Mouse (Mus musculus) forebrain, embryonic 11.5 days (tissue): ENCODE results near the gene Ppp1r12b. TPM values are rescaled to one million over a fixed set of nuclear protein-coding genes. Genes with fewer than 3 reads are reported as not detected.
A peak's percentile ranks its signal among the peaks of the same experiment; 100 is the strongest.

Experiments
- ATAC-seq: fragments of 200-750 bp; cut with Nextera tagmentation; replicated peaks from 2 replicates; pipeline ENCODE4 v1.8.0; 2017; ENCODE audit warnings: moderate TSS enrichment; ENCODE audit not compliant: low FRiP score
- DNase-seq: peaks from one replicate; pipeline ENCODE4 v3.0.0-alpha.2; 2017; ENCODE audit warnings: low spot score
- H3K27ac ChIP-seq: fragments of 300-500 bp; sonication (generic); 2 replicates; pipeline ENCODE4 v1.5.1; 2014; ENCODE audit warnings: low read depth, low read length
- H3K27me3 ChIP-seq: fragments of 300-500 bp; sonication (generic); 2 replicates; pipeline ENCODE4 v1.6.1; 2014; ENCODE audit warnings: mild to moderate bottlenecking, low read length, mixed read lengths; ENCODE audit not compliant: control insufficient read depth, insufficient read depth
- H3K36me3 ChIP-seq: fragments of 300-500 bp; sonication (generic); 2 replicates; pipeline ENCODE4 v1.6.1; 2014; ENCODE audit warnings: mild to moderate bottlenecking, low read length, moderate library complexity, mixed read lengths; ENCODE audit not compliant: control insufficient read depth, insufficient read depth
- H3K4me1 ChIP-seq: fragments of 300-500 bp; sonication (generic); replicated peaks from 2 replicates; pipeline ENCODE4 v1.6.1; 2014; ENCODE audit warnings: low read length, mixed read lengths; ENCODE audit not compliant: control insufficient read depth, insufficient read depth
- H3K4me2 ChIP-seq: fragments of 300-500 bp; sonication (generic); 2 replicates; pipeline ENCODE4 v1.6.1; 2014; ENCODE audit warnings: low read depth, mild to moderate bottlenecking, low read length, moderate library complexity, mixed read lengths; ENCODE audit not compliant: severe bottlenecking
- H3K4me3 ChIP-seq: fragments of 300-500 bp; sonication (generic); 2 replicates; pipeline ENCODE4 v1.5.1; 2014; ENCODE audit warnings: low read depth, low read length
- H3K9ac ChIP-seq: fragments of 300-500 bp; sonication (generic); 2 replicates; pipeline ENCODE4 v1.6.1; 2014; ENCODE audit warnings: low read length
- H3K9me3 ChIP-seq: fragments of 300-500 bp; sonication (generic); 2 replicates; pipeline ENCODE4 v1.6.1; 2016; ENCODE audit warnings: low read length, mixed read lengths; ENCODE audit not compliant: control insufficient read depth
- WGBS: fragments of 180-500 bp; shearing (Covaris S2); extraction: QIAGEN DNeasy Blood & Tissue Kit; methylation state at CpG from one replicate; pipeline ENCODE4 v1.1.7; 2014; 5-methylcytosine and 5-hydroxymethylcytosine counted together
- polyA plus RNA-seq: library from polyadenylated mRNA; unstranded; fragments of >200 nt; fragmentation: Nextera tagmentation; extraction: Ambion mirVana; gene quantifications from 2 replicates; pipeline ENCODE4 v1.2.1, GENCODE M21; 2014

The Ppp1r12b gene
- polyA plus RNA-seq, 1 experiment from 2014 or later, result 12.2 TPM

GRCm38 (mm10) chr1:134715092-134715491, 240.7 kb downstream of the Ppp1r12b start:
- peaks cover 6% of the 10 kb centered on the region; the same call in 1 of the 2 replicates for H3K27me3 ChIP-seq

GRCm38 (mm10) chr1:134714166-134714565, 241.6 kb downstream of the Ppp1r12b start:
- peaks cover 21% of the 10 kb centered on the region for H3K4me1 ChIP-seq
- ATAC-seq (no peak), DNase-seq (no peak)
- H3K9me3 ChIP-seq, result no peaks in the 10 kb centered on the region
- H3K27me3 ChIP-seq, result peaks cover 11% of the 10 kb centered on the region
- H3K4me3 ChIP-seq, result no peak overlapping the region
- no peaks in the 10 kb centered on the region for H3K36me3 ChIP-seq
- 50% methylated on average over 8 of the region's 8 CpGs for WGBS
- no peak overlapping the region for H3K4me2 ChIP-seq
- H3K9ac ChIP-seq, result no peak overlapping the region
- peak overlapping the region; percentile 50 for H3K27ac ChIP-seq

More at GRCm38 (mm10) chr1:134715092-134715491, 240.7 kb downstream of the Ppp1r12b start:
- H3K4me2 ChIP-seq, result no peak overlapping the region
- H3K36me3 ChIP-seq, result no peaks in the 10 kb centered on the region
- H3K27ac ChIP-seq, result no peak overlapping the region
- ATAC-seq (no peak), DNase-seq (no peak)
- 68% methylated on average over 5 of the region's 5 CpGs for WGBS
- no peak overlapping the region for H3K9ac ChIP-seq
- H3K9me3 ChIP-seq, result no peaks in the 10 kb centered on the region
- peaks cover 17% of the 10 kb centered on the region for H3K4me1 ChIP-seq
- no peak overlapping the region for H3K4me3 ChIP-seq

- ATAC-seq, result peak; percentile 59
- no peak overlapping the region for H3K4me3 ChIP-seq
- H3K4me2 ChIP-seq, result no peak overlapping the region
- WGBS, result 2% methylated on average over 11 of the region's 11 CpGs
- no peak overlapping the region; the same call in 1 of the 2 replicates for H3K9ac ChIP-seq
- peaks cover 13% of the 10 kb centered on the region for H3K27me3 ChIP-seq
- H3K9me3 ChIP-seq, result no peaks in the 10 kb centered on the region
- peak overlapping the region; percentile 50 for H3K27ac ChIP-seq
- H3K36me3 ChIP-seq, result no peaks in the 10 kb centered on the region
- peaks cover 24% of the 10 kb centered on the region for H3K4me1 ChIP-seq
- no peak for DNase-seq
These were observed 242.2 kb downstream of the Ppp1r12b start for GRCm38 (mm10) chr1:134713421-134713969.

GRCm38 (mm10) chr1:134712781-134713299, 242.9 kb downstream of the Ppp1r12b start:
- Histone ChIP-seq H3K36me3 (no peaks in the 10 kb centered on the region), H3K27me3 (peaks cover 18% of the 10 kb centered on the region), H3K9ac (no peak overlapping the region), H3K4me1 (peaks cover 26% of the 10 kb centered on the region), H3K4me3 (no peak overlapping the region), H3K9me3 (no peaks in the 10 kb centered on the region), H3K4me2 (no peak overlapping the region), H3K27ac (peak overlapping the region; percentile 50; the same call in 1 of the 2 replicates)
- DNase-seq (no peak), ATAC-seq (no peak)
- WGBS, result 77% methylated on average over 9 of the region's 9 CpGs

- ATAC-seq (no peak), DNase-seq (no peak)
- H3K27ac ChIP-seq, result no peak overlapping the region
- no peak overlapping the region for H3K9ac ChIP-seq
- no peaks in the 10 kb centered on the region for H3K36me3 ChIP-seq
- 85% methylated on average over 5 of the region's 5 CpGs for WGBS
- H3K27me3 ChIP-seq, result peaks cover 30% of the 10 kb centered on the region
- H3K4me2 ChIP-seq, result no peak overlapping the region
- H3K4me3 ChIP-seq, result no peak overlapping the region
- peaks cover 26% of the 10 kb centered on the region for H3K4me1 ChIP-seq
- no peaks in the 10 kb centered on the region for H3K9me3 ChIP-seq
These were observed 244.1 kb downstream of the Ppp1r12b start for GRCm38 (mm10) chr1:134711653-134712052.

GRCm38 (mm10) chr1:134711061-134711460, 244.7 kb downstream of the Ppp1r12b start:
- H3K9ac ChIP-seq, result no peak overlapping the region
- H3K27me3 ChIP-seq, result peaks cover 32% of the 10 kb centered on the region
- H3K4me2 ChIP-seq, result no peak overlapping the region
- peaks cover 26% of the 10 kb centered on the region for H3K4me1 ChIP-seq
- H3K27ac ChIP-seq, result no peak overlapping the region
- no peak overlapping the region for H3K4me3 ChIP-seq
- DNase-seq (no peak), ATAC-seq (no peak)
- WGBS, result 36% methylated on average over 7 of the region's 7 CpGs
- H3K9me3 ChIP-seq, result no peaks in the 10 kb centered on the region
- no peaks in the 10 kb centered on the region for H3K36me3 ChIP-seq

GRCm38 (mm10) chr1:134709411-134710306, 246.1 kb downstream of the Ppp1r12b start:
- H3K9ac ChIP-seq, result peak overlapping the region; percentile 72
- peaks cover 26% of the 10 kb centered on the region for H3K4me1 ChIP-seq
- H3K4me3 ChIP-seq, result peak overlapping the region; percentile 55
- H3K4me2 ChIP-seq, result peak overlapping the region; percentile 98
- 10% methylated on average over 26 of the region's 26 CpGs for WGBS
- H3K27me3 ChIP-seq, result peaks cover 32% of the 10 kb centered on the region
- no peak; the same call in 1 of the 2 replicates for ATAC-seq
- no peaks in the 10 kb centered on the region for H3K9me3 ChIP-seq
- H3K27ac ChIP-seq, result no peak overlapping the region
- peak; percentile 67 for DNase-seq
- no peaks in the 10 kb centered on the region for H3K36me3 ChIP-seq

GRCm38 (mm10) chr1:134708801-134709385, 246.8 kb downstream of the Ppp1r12b start:
- H3K36me3 ChIP-seq, result no peaks in the 10 kb centered on the region
- peak overlapping the region; percentile 98 for H3K4me2 ChIP-seq
- peak overlapping the region; percentile 55 for H3K4me3 ChIP-seq
- H3K27ac ChIP-seq, result no peak overlapping the region
- DNase-seq, result peak; percentile 87
- peaks cover 32% of the 10 kb centered on the region for H3K27me3 ChIP-seq
- WGBS, result 0% methylated on average over 46 of the region's 46 CpGs
- peaks cover 23% of the 10 kb centered on the region for H3K4me1 ChIP-seq
- H3K9ac ChIP-seq, result peak overlapping the region; percentile 72
- ATAC-seq, result peak; percentile 55
- H3K9me3 ChIP-seq, result no peaks in the 10 kb centered on the region
